ENCODE assay signal across 12 mouse cellular contexts in genomic region chr9:48964587-48965040, GRCm38 (mm10). TPM values are rescaled to one million over a fixed set of nuclear protein-coding genes. Genes with fewer than 3 reads are reported as not detected.
A peak's percentile ranks its signal among the peaks of the same experiment; 100 is the strongest.
DNase-seq lines count a peak whose midpoint lies in the region; TF ChIP-seq lines count a peak whose summit lies in the region.
"Had no signal": no experiment of that assay in that cellular context is flagged by ENCODE, and none has a peak within 500 bp of the region (broad histone marks: within the 10 kb centered on the region; RNA-seq: fewer than 3 reads in every experiment).

Htr3b (minus strand) TSS chr9:48964990.

- no peak for DNase-seq in left cerebral cortex, adult 2 months (ENCODE audit: extremely low spot score in 1 of 2, low spot score in 2 of 2)
- no peak for DNase-seq in left cerebral cortex, postnatal 25 days (ENCODE audit: low spot score in 2 of 2)
- DNase-seq in CD4-positive helper T cell, adult 2 months (ENCODE audit: low read depth, low spot score): peak; percentile 32
- DNase-seq in ES-CJ7 (ENCODE audit: low read depth, low spot score): peak; percentile 59
- DNase-seq in lung, postnatal 36 days: peak; percentile 30
- DNase-seq in frontal cortex, postnatal 14 days (ENCODE audit: low spot score in 2 of 2): no peak
- DNase-seq in cerebellum, adult 8-10 months: no peak
- DNase-seq: cerebellum, adult 11-12 months; layer of hippocampus, adult 9-11 months; lung, embryonic 14.5 days had no signal

- peak; percentile 39 for TF ChIP-seq CTCF in left cerebral cortex, adult 2 months (IDR thresholded peaks at IDR 0.05)

- no peak within 1 kb of the TSS for H3K4me3 ChIP-seq in left cerebral cortex, adult 2 months
- H3K4me3 ChIP-seq: embryonic facial prominence, embryonic 15.5 days had no signal

- H3K27ac ChIP-seq in left cerebral cortex, adult 2 months: no peak within 1 kb of the TSS
- H3K27ac ChIP-seq: embryonic facial prominence, embryonic 15.5 days had no signal

- intact Hi-C loops in left cerebral cortex, adult 2 months (cut with DNase I): no loop called here
- intact Hi-C loops in left cerebral cortex, postnatal 25 days (cut with DNase I): no loop called here

RNA-seq across cellular contexts. Expression of gene Htr3b, which starts in this region (rescaled TPM):
- total RNA-seq in left cerebral cortex, adult 2 months (2021): not detected
- not detected for total RNA-seq in left cerebral cortex, postnatal 25 days (2021)
- total RNA-seq: gastrocnemius, postnatal 4 days had no signal

Comparison
In these comparisons a context has a peak if more than half of its experiments do, and no peak if none do; other contexts are left out.
1. DNase-seq: peak in CD4-positive helper T cell, adult 2 months (single experiment), ES-CJ7 (single experiment) and lung, postnatal 36 days (single experiment); none in left cerebral cortex, adult 2 months (0 of 2), left cerebral cortex, postnatal 25 days (0 of 2), frontal cortex, postnatal 14 days (0 of 2) and cerebellum, adult 8-10 months (single experiment).